Mouse (Mus musculus): ENCODE data around the gene Pkm. TPM values are rescaled to one million over a fixed set of nuclear protein-coding genes. Genes with fewer than 3 reads are reported as not detected.

The Pkm gene
- polyA plus RNA-seq, 1 experiment from 2014 or later: 302 TPM

DNA sequence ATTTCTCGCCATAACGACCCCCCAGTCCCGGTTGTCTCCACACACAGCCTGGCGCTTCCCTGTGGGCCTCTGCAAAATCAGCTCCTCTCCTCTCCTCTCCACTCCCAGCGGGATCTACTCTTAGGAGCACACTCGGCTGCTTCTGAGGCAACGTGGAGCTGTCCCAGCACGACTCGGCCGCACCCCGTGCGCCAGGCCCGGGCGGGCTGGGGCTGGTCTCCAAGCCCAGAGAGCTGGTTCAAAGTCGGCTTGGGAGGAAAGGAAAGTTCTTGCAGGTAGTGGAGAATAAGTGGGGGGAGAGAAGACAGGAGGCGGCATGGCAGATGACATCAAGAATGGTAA lies 24.3 kb downstream of the Pkm start:
- Histone ChIP-seq H3K4me3 (ENCODE audit: low read depth, low read length) (peak overlapping the region; percentile 49), H3K4me2 (replicated peaks; ENCODE audit: low read depth) (peak overlapping the region; percentile 94), H3K27me3 (replicated peaks; ENCODE audit: control insufficient read depth, insufficient read depth, low read length) (no peaks in the 10 kb centered on the region), H3K9ac (ENCODE audit: low read depth, low read length) (peak overlapping the region; percentile 48), H3K9me3 (ENCODE audit: control insufficient read depth) (no peaks in the 10 kb centered on the region), H3K4me1 (replicated peaks; ENCODE audit: control insufficient read depth, insufficient read depth, low read length) (0 out of 2 replicates have a peak, but pooled peaks cover 5% of the 10 kb centered on the region), H3K36me3 (ENCODE audit: control insufficient read depth, insufficient read depth) (peaks cover 25% of the 10 kb centered on the region), H3K27ac (ENCODE audit: low read depth, low read length) (no peak overlapping the region)
- WGBS: 15% methylated on average over 16 of the region's 16 CpGs
- ATAC-seq: peak; percentile 34; the same call in 1 of the 2 replicates
- TF ChIP-seq CTCF (IDR thresholded peaks at IDR 0.05; ENCODE audit: low read depth): no peak

DNA sequence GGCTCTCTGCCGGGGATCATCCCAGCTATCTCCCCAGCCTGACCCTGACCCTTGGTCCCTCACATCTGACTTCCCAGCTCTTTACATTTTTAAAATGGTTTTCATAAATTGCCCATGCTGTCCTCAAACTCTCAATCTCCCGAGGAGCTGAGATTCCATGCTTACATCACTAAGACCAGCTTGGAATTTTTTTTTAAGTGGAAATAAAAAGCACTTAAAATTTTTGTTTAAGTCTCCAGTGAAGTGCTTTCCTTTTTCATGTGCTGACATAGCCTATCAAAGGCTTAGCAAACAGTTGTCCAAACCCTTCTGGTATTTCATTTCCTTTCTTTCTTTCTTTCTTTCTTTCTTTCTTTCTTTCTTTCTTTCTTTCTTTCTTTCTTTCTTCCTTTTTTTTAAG lies 27.9 kb downstream of the Pkm start:
- 39% methylated on average over 2 of the region's 2 CpGs for WGBS

DNA sequence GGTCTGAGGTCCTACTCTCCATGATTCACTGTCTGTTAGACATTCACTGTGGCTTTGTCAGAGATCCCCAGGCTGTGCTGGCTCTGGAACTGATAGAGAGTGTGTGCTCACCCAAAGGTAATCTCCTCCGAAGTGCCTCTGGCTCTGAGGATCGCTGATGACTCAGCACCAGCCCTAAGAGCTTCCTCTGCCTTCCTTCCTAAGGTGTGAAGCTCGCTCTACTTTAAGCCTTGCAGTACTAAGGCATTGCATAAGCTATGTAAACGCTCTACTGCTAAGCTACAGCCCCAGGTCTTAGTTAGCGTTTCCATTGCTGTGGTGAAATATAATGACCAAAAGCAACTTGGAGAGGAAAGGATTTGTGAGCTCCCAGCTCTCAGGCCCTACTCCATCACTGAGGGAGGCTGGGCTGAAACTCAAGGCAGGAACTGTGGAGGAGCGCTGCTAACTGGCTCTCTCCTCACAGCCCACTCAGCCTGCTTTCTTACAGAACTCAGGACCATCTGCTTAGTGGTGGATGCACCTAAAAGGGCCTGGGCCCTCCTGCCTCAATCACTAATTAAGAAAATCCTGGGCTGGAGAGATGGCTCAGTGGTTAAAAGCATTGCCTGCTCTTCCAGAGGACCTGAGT lies 31.4 kb downstream of the Pkm start:
- no peaks in the 10 kb centered on the region for H3K36me3 ChIP-seq (ENCODE audit: control insufficient read depth, insufficient read depth)
- TF ChIP-seq CTCF (IDR thresholded peaks at IDR 0.05; ENCODE audit: low read depth): no peak
- 0 out of 2 replicates have a peak overlapping the region, but pooled peaks have one; percentile 31 for H3K27ac ChIP-seq (ENCODE audit: low read depth, low read length)
- 26% methylated on average over 6 of the region's 6 CpGs for WGBS
- no peak overlapping the region for H3K4me2 ChIP-seq (replicated peaks; ENCODE audit: low read depth)
- no peaks in the 10 kb centered on the region for H3K4me1 ChIP-seq (replicated peaks; ENCODE audit: control insufficient read depth, insufficient read depth, low read length)
- no peaks in the 10 kb centered on the region for H3K27me3 ChIP-seq (replicated peaks; ENCODE audit: control insufficient read depth, insufficient read depth, low read length)
- ATAC-seq: no peak
- H3K9ac ChIP-seq (ENCODE audit: low read depth, low read length): no peak overlapping the region
- H3K9me3 ChIP-seq (ENCODE audit: control insufficient read depth): no peaks in the 10 kb centered on the region
- H3K4me3 ChIP-seq (ENCODE audit: low read depth, low read length): no peak overlapping the region

More for the DNA sequence above, 27.9 kb downstream of the Pkm start:
- ATAC-seq: no peak
- Histone ChIP-seq H3K4me3 (ENCODE audit: low read depth, low read length) (no peak overlapping the region), H3K9ac (ENCODE audit: low read depth, low read length) (no peak overlapping the region), H3K27me3 (replicated peaks; ENCODE audit: control insufficient read depth, insufficient read depth, low read length) (no peaks in the 10 kb centered on the region), H3K9me3 (ENCODE audit: control insufficient read depth) (no peaks in the 10 kb centered on the region), H3K4me2 (replicated peaks; ENCODE audit: low read depth) (no peak overlapping the region), H3K4me1 (replicated peaks; ENCODE audit: control insufficient read depth, insufficient read depth, low read length) (0 out of 2 replicates have a peak, but pooled peaks cover 5% of the 10 kb centered on the region), H3K36me3 (ENCODE audit: control insufficient read depth, insufficient read depth) (0 out of 2 replicates have a peak, but pooled peaks cover 5% of the 10 kb centered on the region), H3K27ac (ENCODE audit: low read depth, low read length) (no peak overlapping the region)
- TF ChIP-seq CTCF (IDR thresholded peaks at IDR 0.05; ENCODE audit: low read depth): no peak

DNA sequence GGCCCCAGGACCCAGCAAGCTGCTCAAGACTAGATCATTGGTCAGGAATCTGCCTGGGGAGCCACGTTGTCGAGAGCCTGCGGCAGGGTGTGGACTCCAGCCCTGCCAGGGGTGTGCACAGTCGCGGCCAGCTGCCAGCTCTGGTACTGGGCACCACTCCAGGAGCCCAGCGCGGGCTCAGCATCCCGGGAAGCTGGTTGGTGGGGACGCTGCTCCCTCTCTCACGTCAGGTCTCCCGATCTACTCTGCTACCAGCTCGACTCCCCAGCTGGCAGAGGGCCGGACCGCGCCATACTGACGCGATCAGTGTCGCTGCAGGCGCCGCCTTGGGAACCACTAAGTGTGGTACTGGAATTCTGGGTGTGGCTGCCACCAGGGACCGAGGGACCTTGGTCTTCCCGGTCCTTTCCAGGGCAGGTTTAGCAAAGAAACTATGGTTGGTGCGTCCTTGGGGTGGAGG lies 35.5 kb downstream of the Pkm start:
- Histone ChIP-seq H3K4me1 (replicated peaks; ENCODE audit: control insufficient read depth, insufficient read depth, low read length) (no peaks in the 10 kb centered on the region), H3K4me2 (replicated peaks; ENCODE audit: low read depth) (peak overlapping the region; percentile 68), H3K36me3 (ENCODE audit: control insufficient read depth, insufficient read depth) (no peaks in the 10 kb centered on the region), H3K27me3 (replicated peaks; ENCODE audit: control insufficient read depth, insufficient read depth, low read length) (no peaks in the 10 kb centered on the region), H3K4me3 (ENCODE audit: low read depth, low read length) (peak overlapping the region; percentile 29), H3K9me3 (ENCODE audit: control insufficient read depth) (no peaks in the 10 kb centered on the region), H3K27ac (ENCODE audit: low read depth, low read length) (peak overlapping the region; percentile 74), H3K9ac (ENCODE audit: low read depth, low read length) (peak overlapping the region; percentile 38; the same call in 1 of the 2 replicates)
- no peak for TF ChIP-seq CTCF (IDR thresholded peaks at IDR 0.05; ENCODE audit: low read depth)
- peak; percentile 91 for ATAC-seq
- under 1% methylated on average over 23 of the region's 23 CpGs for WGBS

DNA sequence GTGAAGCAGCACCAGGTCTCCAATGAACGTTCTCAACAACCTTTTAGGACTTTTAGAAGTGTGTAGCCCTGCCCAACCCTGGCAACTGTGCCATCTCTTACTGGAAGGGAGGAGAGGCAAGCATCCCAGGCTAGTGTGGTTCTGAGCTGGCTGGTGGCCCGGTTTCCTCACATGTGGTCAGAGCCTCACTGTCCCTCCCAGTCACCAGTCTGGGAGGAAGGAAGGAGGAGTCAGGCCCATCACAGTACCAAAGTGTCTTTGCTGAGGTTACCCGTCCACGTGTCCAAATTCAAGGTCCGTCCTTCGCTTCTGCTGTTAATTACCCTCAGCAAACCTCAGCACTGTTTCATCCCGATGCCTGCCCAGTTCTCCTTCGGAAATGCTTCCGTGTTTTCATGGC lies 36.0 kb downstream of the Pkm start:
- peak overlapping the region; percentile 68 for H3K4me2 ChIP-seq (replicated peaks; ENCODE audit: low read depth)
- WGBS: 39% methylated on average over 9 of the region's 9 CpGs
- H3K36me3 ChIP-seq (ENCODE audit: control insufficient read depth, insufficient read depth): no peaks in the 10 kb centered on the region
- H3K4me1 ChIP-seq (replicated peaks; ENCODE audit: control insufficient read depth, insufficient read depth, low read length): no peaks in the 10 kb centered on the region
- ATAC-seq: peak; percentile 6; the same call in 1 of the 2 replicates
- peak overlapping the region; percentile 29 for H3K4me3 ChIP-seq (ENCODE audit: low read depth, low read length)
- H3K27me3 ChIP-seq (replicated peaks; ENCODE audit: control insufficient read depth, insufficient read depth, low read length): no peaks in the 10 kb centered on the region
- H3K27ac ChIP-seq (ENCODE audit: low read depth, low read length): peak overlapping the region; percentile 74
- H3K9me3 ChIP-seq (ENCODE audit: control insufficient read depth): no peaks in the 10 kb centered on the region
- peak overlapping the region; percentile 38; the same call in 1 of the 2 replicates for H3K9ac ChIP-seq (ENCODE audit: low read depth, low read length)
- TF ChIP-seq CTCF (IDR thresholded peaks at IDR 0.05; ENCODE audit: low read depth): no peak

DNA sequence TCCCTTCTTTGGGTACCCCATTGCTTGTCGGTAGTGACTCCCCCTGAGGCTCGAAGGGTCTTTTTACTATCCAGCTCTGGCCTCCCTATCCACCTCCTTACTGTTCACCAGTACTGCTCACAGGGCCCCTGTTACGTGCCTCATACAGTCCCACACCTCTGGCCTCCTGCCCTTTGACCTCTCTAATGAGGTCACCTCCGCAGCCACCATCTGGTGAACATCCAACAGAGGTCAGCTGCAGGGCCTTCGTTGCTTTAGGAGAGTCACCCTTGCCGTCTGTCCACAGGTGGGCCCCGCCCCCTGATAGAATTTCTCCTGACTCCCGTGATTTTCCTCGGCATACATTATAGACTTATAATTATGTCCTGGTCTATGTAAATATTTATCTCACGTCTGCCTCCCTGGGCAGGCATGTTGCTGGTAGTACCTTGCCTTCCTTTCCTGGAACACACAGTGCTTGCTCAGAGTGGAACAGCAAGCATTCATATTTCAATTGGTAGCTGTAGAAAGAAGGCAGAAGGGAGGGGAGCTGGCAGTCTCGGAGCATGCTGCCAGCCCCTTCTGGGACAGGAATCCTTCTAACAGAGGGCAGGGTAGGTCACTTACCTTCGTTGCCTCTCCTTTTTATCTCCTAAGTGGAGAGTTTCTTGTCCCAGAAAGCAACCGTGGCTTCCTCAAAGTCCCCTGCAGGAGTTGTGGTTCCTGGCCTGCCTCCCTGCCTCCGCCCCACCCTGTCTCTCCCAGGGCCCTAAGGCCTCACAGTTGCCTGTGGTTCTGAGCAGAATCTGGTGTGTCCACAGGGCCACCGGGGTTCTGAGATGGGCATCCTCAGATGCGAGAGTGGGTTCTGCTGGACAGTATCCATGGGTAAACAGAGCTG lies 38.6 kb downstream of the Pkm start:
- no peak overlapping the region for H3K4me3 ChIP-seq (ENCODE audit: low read depth, low read length)
- TF ChIP-seq CTCF (IDR thresholded peaks at IDR 0.05; ENCODE audit: low read depth): no peak
- WGBS: 35% methylated on average over 16 of the region's 16 CpGs
- H3K9me3 ChIP-seq (ENCODE audit: control insufficient read depth): no peaks in the 10 kb centered on the region
- ATAC-seq: no peak
- H3K27me3 ChIP-seq (replicated peaks; ENCODE audit: control insufficient read depth, insufficient read depth, low read length): no peaks in the 10 kb centered on the region
- no peaks in the 10 kb centered on the region for H3K36me3 ChIP-seq (ENCODE audit: control insufficient read depth, insufficient read depth)
- H3K27ac ChIP-seq (ENCODE audit: low read depth, low read length): peak overlapping the region; percentile 60
- no peak overlapping the region for H3K4me2 ChIP-seq (replicated peaks; ENCODE audit: low read depth)
- H3K4me1 ChIP-seq (replicated peaks; ENCODE audit: control insufficient read depth, insufficient read depth, low read length): no peaks in the 10 kb centered on the region
- H3K9ac ChIP-seq (ENCODE audit: low read depth, low read length): no peak overlapping the region

All from intestine, postnatal 0 days (tissue).